Mouse (Mus musculus) G1E (cell line): ENCODE measurements at regions not wholly inside any gene's neighbourhood (a gene's known extent, or its start where the extent isn't known, plus 50 kb on each side); places are given as distances from the start of the nearest gene placed in this dataset.

Experiments used
- ATAC-seq: 2 replicates; pipeline ENCODE4 v1.8.0; 2016; ENCODE audit warnings: mild to moderate bottlenecking; ENCODE audit not compliant: insufficient number of reproducible peaks, poor library complexity, low FRiP score, severe bottlenecking; ENCODE audit errors: extremely low read depth
- DNase-seq: peaks from one replicate; pipeline ENCODE4 v3.0.0; 2012; ENCODE audit warnings: low spot score
- H3K27me3 ChIP-seq: 2 replicates; pipeline ENCODE4 v1.6.1; 2012; ENCODE audit warnings: mild to moderate bottlenecking, low read length, inconsistent platforms; ENCODE audit not compliant: insufficient read depth
- H3K36me3 ChIP-seq: replicated peaks from 2 replicates; pipeline ENCODE3; 2012; ENCODE audit warnings: mild to moderate bottlenecking, inconsistent platforms
- H3K4me1 ChIP-seq: 2 replicates; pipeline ENCODE4 v1.6.1; 2012; ENCODE audit warnings: low read depth, low read length, inconsistent platforms, mixed read lengths; ENCODE audit not compliant: insufficient read depth
- H3K4me3 ChIP-seq: 2 replicates; pipeline ENCODE4 v1.5.1; 2012; ENCODE audit warnings: low read depth, mild to moderate bottlenecking, inconsistent platforms, low read length, moderate library complexity, mixed read lengths
- H3K9me3 ChIP-seq: replicated peaks from 2 replicates; pipeline ENCODE4 v1.6.1; 2012; ENCODE audit warnings: inconsistent platforms
- CTCF ChIP-seq: IDR thresholded peaks from 2 replicates; pipeline ENCODE4 v1.5.1; 2012; ENCODE audit warnings: low read depth, low read length, inconsistent platforms, mixed read lengths
- GATA1 ChIP-seq: IDR thresholded peaks from 2 replicates; pipeline ENCODE4 v1.6.1; 2012; ENCODE audit warnings: borderline replicate concordance, low read length, inconsistent platforms, mixed read lengths
- GATA2 ChIP-seq: IDR thresholded peaks from 2 replicates; pipeline ENCODE4 v1.6.1; 2012; ENCODE audit warnings: low read depth, low read length, inconsistent platforms, borderline replicate concordance
- POLR2AphosphoS5 ChIP-seq: IDR thresholded peaks from 2 replicates; pipeline ENCODE4 v1.6.1; 2012; ENCODE audit warnings: low read depth, low read length, inconsistent platforms; ENCODE audit not compliant: insufficient replicate concordance
- TAL1 ChIP-seq: conservative IDR thresholded peaks from 2 replicates; pipeline ENCODE4 v1.6.1; 2012; ENCODE audit warnings: low read depth, low read length, inconsistent platforms, mixed read lengths

DNA sequence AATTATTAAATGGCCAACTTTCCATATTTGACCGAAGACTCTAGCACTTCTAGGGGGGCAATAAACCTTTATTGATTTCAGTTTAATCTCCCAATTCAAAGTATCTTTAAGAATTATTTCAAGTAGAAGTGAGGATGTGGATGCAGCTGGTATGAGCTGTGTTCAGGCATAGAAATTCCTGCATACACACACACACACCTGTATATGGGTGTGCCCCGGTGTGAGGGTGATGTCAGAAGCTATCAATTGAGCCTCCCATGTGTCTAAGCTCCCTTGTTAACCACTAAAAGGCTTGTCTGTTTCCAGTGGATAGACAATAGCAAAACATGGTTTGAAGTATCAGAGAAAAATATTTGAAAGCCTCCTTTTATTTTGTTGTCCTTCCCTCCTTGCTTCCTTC, 114.3 kb downstream of the Foxa2 start:
- Histone ChIP-seq H3K27me3 (no peaks in the 10 kb centered on the region), H3K9me3 (peaks cover 17% of the 10 kb centered on the region), H3K4me3 (no peak overlapping the region), H3K4me1 (no peaks in the 10 kb centered on the region), H3K36me3 (no peaks in the 10 kb centered on the region)
- ATAC-seq (no peak), DNase-seq (no peak)
- TF ChIP-seq GATA1 (no peak), CTCF (no peak), TAL1 (no peak), POLR2AphosphoS5 (no peak), GATA2 (no peak)

GRCm38 (mm10) chr2:147929031-147929711, 117.6 kb downstream of the Foxa2 start:
- DNase-seq (no peak), ATAC-seq (no peak)
- Histone ChIP-seq H3K4me1 (no peaks in the 10 kb centered on the region), H3K36me3 (no peaks in the 10 kb centered on the region), H3K27me3 (no peaks in the 10 kb centered on the region), H3K9me3 (peaks cover 14% of the 10 kb centered on the region), H3K4me3 (no peak overlapping the region)
- no peak for TF ChIP-seq POLR2AphosphoS5
- TF ChIP-seq GATA1: no peak
- no peak for TF ChIP-seq CTCF
- TF ChIP-seq GATA2: no peak
- no peak for TF ChIP-seq TAL1

GRCm38 (mm10) chr2:147927792-147928670, 118.7 kb downstream of the Foxa2 start:
- DNase-seq (no peak), ATAC-seq (no peak)
- TF ChIP-seq GATA1: no peak
- TF ChIP-seq TAL1: no peak
- no peak for TF ChIP-seq GATA2
- TF ChIP-seq CTCF: no peak
- TF ChIP-seq POLR2AphosphoS5: no peak
- Histone ChIP-seq H3K4me1 (no peaks in the 10 kb centered on the region), H3K27me3 (no peaks in the 10 kb centered on the region), H3K36me3 (no peaks in the 10 kb centered on the region), H3K9me3 (peaks cover 14% of the 10 kb centered on the region), H3K4me3 (no peak overlapping the region)

GRCm38 (mm10) chr2:147926861-147927260, 119.9 kb downstream of the Foxa2 start:
- H3K27me3 ChIP-seq: no peaks in the 10 kb centered on the region
- H3K36me3 ChIP-seq: no peaks in the 10 kb centered on the region
- DNase-seq: no peak
- ATAC-seq: no peak
- H3K9me3 ChIP-seq: peaks cover 12% of the 10 kb centered on the region
- no peaks in the 10 kb centered on the region for H3K4me1 ChIP-seq
- H3K4me3 ChIP-seq: no peak overlapping the region
- no peak for TF ChIP-seq GATA1
- no peak for TF ChIP-seq CTCF
- TF ChIP-seq GATA2: no peak
- no peak for TF ChIP-seq POLR2AphosphoS5
- no peak for TF ChIP-seq TAL1

DNA sequence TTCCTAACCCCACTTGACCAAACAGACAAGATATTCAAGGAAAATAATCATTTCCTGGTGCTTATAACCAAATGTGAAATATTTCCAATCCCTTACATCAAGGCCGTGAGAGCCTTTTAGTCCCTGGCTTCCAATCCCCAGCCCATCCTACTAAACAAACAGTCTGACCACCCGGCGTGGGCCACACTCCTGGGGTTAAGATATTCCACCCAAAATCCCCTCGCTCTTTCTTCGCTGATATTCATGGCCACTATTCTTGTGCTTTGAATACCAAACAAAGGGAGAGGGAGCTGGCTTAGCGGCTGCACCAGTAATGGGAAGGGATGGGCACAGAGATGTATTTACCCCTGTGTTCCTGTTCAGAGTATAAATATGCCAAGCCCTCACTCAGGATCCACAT, 139.4 kb downstream of the Foxa2 start:
- Histone ChIP-seq H3K27me3 (no peaks in the 10 kb centered on the region), H3K4me3 (no peak overlapping the region), H3K4me1 (no peaks in the 10 kb centered on the region), H3K9me3 (peaks cover 42% of the 10 kb centered on the region), H3K36me3 (no peaks in the 10 kb centered on the region)
- ATAC-seq (no peak), DNase-seq (no peak)
- TF ChIP-seq GATA2: no peak
- no peak for TF ChIP-seq POLR2AphosphoS5
- no peak for TF ChIP-seq TAL1
- no peak for TF ChIP-seq CTCF
- TF ChIP-seq GATA1: no peak
